ENCODE assay signal across 8 mouse cellular contexts in genomic region chr19:8988346-8989065, GRCm38 (mm10). TPM values are rescaled to one million over a fixed set of nuclear protein-coding genes. Genes with fewer than 3 reads are reported as not detected.
DNase-seq lines count a peak whose midpoint lies in the region; ATAC-seq and TF ChIP-seq lines count a peak whose summit lies in the region.

No protein-coding gene starts in this region.

- no peak overlapping the region for H3K27ac ChIP-seq in hindbrain, embryonic 14.5 days
- no peak overlapping the region for H3K27ac ChIP-seq in liver, postnatal 0 days (ENCODE audit: low read depth)

- no peak for TF ChIP-seq CTCF in liver, postnatal 0 days (IDR thresholded peaks at IDR 0.05; ENCODE audit: low read depth)

- TF ChIP-seq EP300 in liver, postnatal 0 days (IDR thresholded peaks at IDR 0.05; ENCODE audit: low read depth): no peak

- intact Hi-C loops in left cerebral cortex, postnatal 36 days (cut with DNase I): no loop called here

- H3K4me3 ChIP-seq in erythroblast, embryonic 14.5 days (replicated peaks): peak overlapping the region; percentile 57
- H3K4me3 ChIP-seq in hindbrain, embryonic 14.5 days (replicated peaks; ENCODE audit: low read length): peak overlapping the region; percentile 43
- peak overlapping the region; percentile 57 for H3K4me3 ChIP-seq in liver, postnatal 0 days (ENCODE audit: low read depth, low read length)

- H3K36me3 ChIP-seq in erythroblast, embryonic 14.5 days (ENCODE audit: control insufficient read depth): no peaks in the 10 kb centered on the region
- H3K36me3 ChIP-seq in hindbrain, embryonic 14.5 days (replicated peaks; ENCODE audit: control insufficient read depth, insufficient read depth): no peaks in the 10 kb centered on the region
- no peaks in the 10 kb centered on the region for H3K36me3 ChIP-seq in liver, postnatal 0 days (replicated peaks; ENCODE audit: insufficient read depth, low read length)

- peak overlapping the region; percentile 60 for H3K9ac ChIP-seq in hindbrain, embryonic 14.5 days
- H3K9ac ChIP-seq in liver, postnatal 0 days (replicated peaks): peak overlapping the region; percentile 64

- peaks cover 66% of the 10 kb centered on the region for H3K27me3 ChIP-seq in erythroblast, embryonic 14.5 days (ENCODE audit: control insufficient read depth)
- H3K27me3 ChIP-seq in hindbrain, embryonic 14.5 days (ENCODE audit: control insufficient read depth, insufficient read depth, low read length): peaks cover 43% of the 10 kb centered on the region
- peaks cover 16% of the 10 kb centered on the region for H3K27me3 ChIP-seq in liver, postnatal 0 days (ENCODE audit: insufficient read depth, low read length)

- no peaks in the 10 kb centered on the region for H3K9me3 ChIP-seq in erythroblast, embryonic 14.5 days (ENCODE audit: control insufficient read depth, low read length)
- H3K9me3 ChIP-seq in hindbrain, embryonic 14.5 days (ENCODE audit: control insufficient read depth, low read length): no peaks in the 10 kb centered on the region
- no peaks in the 10 kb centered on the region for H3K9me3 ChIP-seq in liver, postnatal 0 days (ENCODE audit: low read length)

- H3K4me1 ChIP-seq in erythroblast, embryonic 14.5 days (ENCODE audit: control insufficient read depth): peaks cover 27% of the 10 kb centered on the region
- H3K4me1 ChIP-seq in hindbrain, embryonic 14.5 days (replicated peaks; ENCODE audit: control insufficient read depth, insufficient read depth, low read length): peaks cover 47% of the 10 kb centered on the region
- peaks cover 50% of the 10 kb centered on the region for H3K4me1 ChIP-seq in liver, postnatal 0 days (ENCODE audit: insufficient read depth)

- peak; percentile 71 for DNase-seq in adipocyte (ENCODE audit: low spot score)
- no peak for DNase-seq in hindbrain, embryonic 14.5 days (ENCODE audit: low spot score)
- DNase-seq in liver, postnatal 0 days: no peak
- DNase-seq in frontal cortex, postnatal 25 days (ENCODE audit: low spot score in 2 of 2): no peak
- DNase-seq in testis, postnatal 10 days (ENCODE audit: low spot score): no peak
- DNase-seq in left cerebral cortex, postnatal 36 days (ENCODE audit: low spot score in 2 of 2): no peak

- ATAC-seq in erythroblast, adult 5-6 weeks (replicated peaks; ENCODE audit: low FRiP score, poor library complexity, severe bottlenecking): no peak
- ATAC-seq in hindbrain, embryonic 14.5 days (ENCODE audit: low FRiP score): no peak
- no peak for ATAC-seq in liver, postnatal 0 days

- 17% methylated on average over 15 of the region's 15 CpGs for WGBS in hindbrain, embryonic 14.5 days
- 42% methylated on average over 15 of the region's 15 CpGs for WGBS in liver, postnatal 0 days (ENCODE audit: insufficient replicate concordance)

- peak overlapping the region; percentile 67 for H3K4me2 ChIP-seq in hindbrain, embryonic 14.5 days (replicated peaks)
- H3K4me2 ChIP-seq in liver, postnatal 0 days (ENCODE audit: low read depth, low read length): peak overlapping the region; percentile 91

RNA-seq across cellular contexts. Expression of gene Ahnak, which starts 0.6 kb away (rescaled TPM):
- 0.01 and 0.05 TPM in 2 replicates for polyA plus RNA-seq in erythroblast, embryonic 14.5 days (2012)
- total RNA-seq in erythroblast, adult 5-6 weeks (2015; ENCODE audit: low replicate concordance): 19.0 and 20.0 TPM in 2 replicates
- 24.3 and 30.2 TPM in 2 replicates for total RNA-seq in erythroblast, adult 5-6 weeks (2017; ENCODE audit: low replicate concordance)
- 4.5 and 4.9 TPM in 2 replicates for polyA plus RNA-seq in hindbrain, embryonic 14.5 days (2014; fragmentation: Nextera tagmentation; extraction: Ambion mirVana)
- 3.5 and 4.0 TPM in 2 replicates for polyA plus RNA-seq in liver, postnatal 0 days (2015; fragmentation: Nextera tagmentation; extraction: Ambion mirVana)
- total RNA-seq in left cerebral cortex, postnatal 36 days (2021): 10 to 100 TPM; 16.6 to 32.1 TPM

RNA-seq across cellular contexts. Expression of gene Eef1g, which starts 21.7 kb away (rescaled TPM):
- 5.4 and 8.2 TPM in 2 replicates for polyA plus RNA-seq in erythroblast, embryonic 14.5 days (2012)
- total RNA-seq in erythroblast, adult 5-6 weeks (2015; ENCODE audit: low replicate concordance): 181 and 213 TPM in 2 replicates
- 105 and 149 TPM in 2 replicates for total RNA-seq in erythroblast, adult 5-6 weeks (2017; ENCODE audit: low replicate concordance)
- polyA plus RNA-seq in hindbrain, embryonic 14.5 days (2014; fragmentation: Nextera tagmentation; extraction: Ambion mirVana): 308 and 316 TPM in 2 replicates
- 129 and 134 TPM in 2 replicates for polyA plus RNA-seq in liver, postnatal 0 days (2015; fragmentation: Nextera tagmentation; extraction: Ambion mirVana)
- 100 to 1,000 TPM; 219 to 232 TPM for total RNA-seq in left cerebral cortex, postnatal 36 days (2021)

RNA-seq across cellular contexts. Expression of gene Tut1, which starts 34.9 kb away (rescaled TPM):
- 1.6 TPM in 2 replicates for polyA plus RNA-seq in erythroblast, embryonic 14.5 days (2012)
- 1.0 and 2.7 TPM in 2 replicates for total RNA-seq in erythroblast, adult 5-6 weeks (2015; ENCODE audit: low replicate concordance)
- total RNA-seq in erythroblast, adult 5-6 weeks (2017; ENCODE audit: low replicate concordance): 2.3 and 6.8 TPM in 2 replicates
- polyA plus RNA-seq in hindbrain, embryonic 14.5 days (2014; fragmentation: Nextera tagmentation; extraction: Ambion mirVana): 20.0 and 23.0 TPM in 2 replicates
- polyA plus RNA-seq in liver, postnatal 0 days (2015; fragmentation: Nextera tagmentation; extraction: Ambion mirVana): 9.0 and 10.7 TPM in 2 replicates
- 10 to 100 TPM; 17.5 to 21.5 TPM for total RNA-seq in left cerebral cortex, postnatal 36 days (2021)

RNA-seq across cellular contexts. Expression of gene Mta2, which starts 46.8 kb away (rescaled TPM):
- polyA plus RNA-seq in erythroblast, embryonic 14.5 days (2012): 2.2 and 3.4 TPM in 2 replicates
- 16.9 and 22.8 TPM in 2 replicates for total RNA-seq in erythroblast, adult 5-6 weeks (2015; ENCODE audit: low replicate concordance)
- total RNA-seq in erythroblast, adult 5-6 weeks (2017; ENCODE audit: low replicate concordance): 39.5 and 54.4 TPM in 2 replicates
- 29.3 and 30.3 TPM in 2 replicates for polyA plus RNA-seq in hindbrain, embryonic 14.5 days (2014; fragmentation: Nextera tagmentation; extraction: Ambion mirVana)
- 43.0 and 45.7 TPM in 2 replicates for polyA plus RNA-seq in liver, postnatal 0 days (2015; fragmentation: Nextera tagmentation; extraction: Ambion mirVana)
- 10 to 100 TPM; 43.9 to 52.0 TPM for total RNA-seq in left cerebral cortex, postnatal 36 days (2021)

RNA-seq across cellular contexts. Expression of gene Eml3, which starts 59.2 kb away (rescaled TPM):
- 1.3 and 1.4 TPM in 2 replicates for polyA plus RNA-seq in erythroblast, embryonic 14.5 days (2012)
- total RNA-seq in erythroblast, adult 5-6 weeks (2015; ENCODE audit: low replicate concordance): 1.7 and 4.8 TPM in 2 replicates
- total RNA-seq in erythroblast, adult 5-6 weeks (2017; ENCODE audit: low replicate concordance): 6.3 and 8.3 TPM in 2 replicates
- 5.8 and 6.1 TPM in 2 replicates for polyA plus RNA-seq in hindbrain, embryonic 14.5 days (2014; fragmentation: Nextera tagmentation; extraction: Ambion mirVana)
- polyA plus RNA-seq in liver, postnatal 0 days (2015; fragmentation: Nextera tagmentation; extraction: Ambion mirVana): 8.0 and 9.5 TPM in 2 replicates
- total RNA-seq in left cerebral cortex, postnatal 36 days (2021): 10 to 100 TPM in 1 of 2 experiments, 1 to 10 TPM in 1; 9.6 to 12.6 TPM

Comparison
In these comparisons a context has a peak if more than half of its experiments do, and no peak if none do; other contexts are left out.
1. RNA of gene Eef1g, which starts 21.7 kb away (polyA plus RNA-seq): 308 to 316 TPM in hindbrain, embryonic 14.5 days and 129 to 134 TPM in liver, postnatal 0 days; 5.4 to 8.2 TPM in erythroblast, embryonic 14.5 days; every median in the first group is over 10 times any median in the second.
2. Peak in every context shown above with its lines, with median percentiles within 50 percentile points of each other: H3K4me3 ChIP-seq.